Mouse (Mus musculus) retina, adult 2 months (tissue): ENCODE measurements at regions not wholly inside any gene's neighbourhood (a gene's known extent, or its start where the extent isn't known, plus 50 kb on each side); places are given as distances from the start of the nearest gene placed in this dataset.
A peak's percentile ranks its signal among the peaks of the same experiment; 100 is the strongest.

Experiments used
- DNase-seq: peaks from one replicate; pipeline ENCODE4 v3.0.0-alpha.2; 2012; ENCODE audit warnings: low read depth, low spot score

GRCm38 (mm10) chr13:40652916-40653315 lies 85.3 kb downstream of the Tfap2a start:
- DNase-seq: no peak

DNA sequence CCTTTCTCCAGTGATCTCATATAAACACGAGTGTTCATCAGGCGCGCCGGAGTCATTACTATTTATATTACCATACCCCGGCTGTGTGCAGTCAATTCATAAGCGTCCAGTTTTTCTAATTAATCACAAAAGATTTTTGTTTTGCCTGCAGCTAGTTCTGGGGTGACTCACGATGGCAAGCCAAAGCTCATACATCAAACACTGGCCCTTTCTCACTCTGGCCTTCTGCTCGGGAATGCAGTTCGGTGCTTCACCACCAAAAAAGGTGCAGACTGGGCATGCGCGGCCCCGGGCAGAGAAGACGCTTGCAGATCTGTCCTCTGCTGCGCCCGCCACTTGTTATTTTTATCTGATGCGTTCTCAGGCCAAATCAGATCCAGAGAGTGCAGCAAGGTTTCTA lies 87.1 kb downstream of the Tfap2a start:
- peak; percentile 33 for DNase-seq

GRCm38 (mm10) chr13:40650036-40650709 lies 88.0 kb downstream of the Tfap2a start:
- no peak for DNase-seq

- no peak for DNase-seq
Observed at GRCm38 (mm10) chr13:40649096-40650035, 88.8 kb downstream of the Tfap2a start.

- DNase-seq: no peak
Observed at GRCm38 (mm10) chr13:40646131-40646530, 92.0 kb downstream of the Tfap2a start.

DNA sequence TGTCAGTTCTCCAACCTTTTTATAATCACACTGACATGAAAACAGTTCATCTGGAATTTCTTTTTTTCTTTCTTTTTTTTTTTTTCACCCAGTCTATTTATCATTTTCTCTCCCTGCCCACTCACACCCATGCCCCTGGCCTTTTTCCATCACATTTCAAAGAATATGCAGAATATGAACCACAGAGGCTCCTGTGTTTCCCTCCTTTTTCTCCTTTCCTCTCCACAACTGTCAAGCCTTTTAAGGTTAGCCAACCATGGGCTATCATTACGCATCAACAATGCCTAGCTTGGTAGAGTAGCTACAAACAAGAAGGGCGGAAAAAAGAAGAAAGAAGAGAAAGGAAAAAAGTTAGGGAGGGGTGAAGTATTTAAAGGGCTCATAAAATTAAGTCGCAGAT lies 92.5 kb downstream of the Tfap2a start:
- DNase-seq: no peak

DNA sequence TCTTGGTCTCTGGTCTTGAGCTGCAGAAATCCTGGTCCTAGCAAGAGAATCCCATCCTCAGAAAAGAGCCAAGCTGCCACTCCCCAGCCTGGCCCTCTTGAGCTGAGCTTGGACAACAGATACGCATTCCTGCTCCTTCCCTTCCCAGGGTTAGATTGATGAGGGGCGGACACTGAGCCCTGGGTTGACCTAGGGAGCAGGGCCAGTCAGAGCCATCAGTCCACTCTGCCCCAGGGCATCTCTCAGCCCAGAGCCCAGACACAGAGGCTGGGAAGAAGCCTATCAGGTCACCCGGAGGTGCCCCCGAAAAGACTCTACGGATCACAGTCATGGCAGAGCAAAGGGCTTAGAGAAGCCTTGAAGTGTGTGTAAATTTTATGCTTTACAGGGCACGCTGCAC lies 95.2 kb downstream of the Tfap2a start:
- DNase-seq: no peak

GRCm38 (mm10) chr13:40637269-40637668 lies 100.9 kb downstream of the Tfap2a start:
- no peak for DNase-seq

DNA sequence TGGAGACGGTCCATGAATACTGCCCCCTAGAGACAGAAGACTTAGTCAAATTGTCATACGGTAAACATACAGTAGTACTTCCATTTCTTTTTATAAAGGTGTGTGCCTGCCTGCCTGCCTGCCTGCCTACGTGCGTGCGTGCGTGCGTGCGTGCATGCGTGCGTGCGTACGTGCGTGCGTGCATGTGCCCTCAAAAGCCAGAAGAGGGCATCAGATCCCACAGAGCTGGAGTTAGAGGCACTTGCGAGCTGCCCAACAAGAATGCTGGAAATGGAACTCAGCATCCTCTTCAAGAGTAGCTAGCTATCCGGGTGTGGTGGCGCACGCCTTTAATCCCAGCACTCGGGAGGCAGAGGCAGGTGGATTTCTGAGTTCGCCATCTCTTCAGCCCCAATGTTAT lies 120.3 kb downstream of the Tfap2a start:
- no peak for DNase-seq

- no peak for DNase-seq
Observed at GRCm38 (mm10) chr13:40608526-40608925, 129.7 kb downstream of the Tfap2a start.

GRCm38 (mm10) chr13:40606405-40607271 lies 131.5 kb downstream of the Tfap2a start:
- no peak for DNase-seq

- DNase-seq: no peak
Observed at GRCm38 (mm10) chr13:40605686-40606404, 132.3 kb downstream of the Tfap2a start.

DNA sequence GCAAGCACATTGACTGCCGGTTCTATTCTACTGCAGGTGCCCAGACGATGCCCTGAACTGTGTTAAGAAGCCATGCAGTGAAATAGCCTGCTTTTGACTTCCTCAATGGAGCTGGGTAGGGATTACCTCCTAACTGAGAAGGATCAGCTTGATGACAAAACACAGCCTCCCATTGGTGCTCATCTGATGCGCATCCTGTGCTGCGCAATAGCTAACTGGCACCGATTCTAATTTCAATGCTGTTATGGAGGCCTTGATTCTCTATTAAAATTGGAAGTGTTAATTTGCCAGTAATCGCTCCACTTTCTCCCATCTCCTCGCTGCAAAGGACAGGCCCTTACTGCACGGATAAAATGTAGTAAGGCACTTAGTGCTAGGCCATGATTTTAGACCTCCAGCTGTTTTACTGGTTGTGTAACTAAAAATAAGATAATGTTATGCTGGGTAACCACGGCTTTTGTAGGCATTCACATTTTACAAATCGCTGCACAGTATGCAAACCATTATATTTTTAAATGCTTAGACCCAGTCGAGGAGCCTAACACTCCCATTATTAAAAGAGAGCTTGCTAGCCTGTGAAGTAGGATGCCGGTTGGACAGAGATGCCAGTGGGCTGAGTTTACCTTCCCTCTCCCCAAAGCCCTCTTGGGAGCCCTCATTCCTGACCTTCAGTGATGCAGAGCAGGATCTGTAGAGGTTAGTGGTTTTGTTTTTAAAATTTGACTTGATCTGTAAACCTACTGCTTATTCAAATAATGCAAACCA lies 163.0 kb downstream of the Tfap2a start:
- no peak for DNase-seq

GRCm38 (mm10) chr13:40569461-40569860 lies 168.7 kb downstream of the Tfap2a start:
- no peak for DNase-seq

- no peak for DNase-seq
Observed at GRCm38 (mm10) chr13:40567821-40568220, 170.4 kb downstream of the Tfap2a start.

DNA sequence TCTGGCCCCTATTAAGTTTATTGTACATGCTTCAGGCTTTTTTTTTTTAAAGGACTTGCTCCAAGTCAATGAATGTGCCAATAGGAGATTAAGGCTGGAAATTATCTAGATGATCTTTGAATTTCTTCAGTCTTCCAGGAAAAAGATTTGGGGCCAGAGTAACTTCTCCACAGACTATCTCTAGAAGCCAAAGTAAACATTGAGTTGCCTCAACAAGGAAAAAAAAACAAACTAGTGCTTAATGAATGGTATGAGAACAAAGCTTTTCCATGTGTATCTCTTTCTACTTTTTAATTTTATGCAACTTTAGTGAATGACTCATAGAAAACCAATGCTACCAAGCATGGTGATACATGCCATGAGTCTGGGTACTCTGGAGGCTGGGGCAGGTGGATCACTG lies 173.8 kb downstream of the Tfap2a start:
- no peak for DNase-seq

DNA sequence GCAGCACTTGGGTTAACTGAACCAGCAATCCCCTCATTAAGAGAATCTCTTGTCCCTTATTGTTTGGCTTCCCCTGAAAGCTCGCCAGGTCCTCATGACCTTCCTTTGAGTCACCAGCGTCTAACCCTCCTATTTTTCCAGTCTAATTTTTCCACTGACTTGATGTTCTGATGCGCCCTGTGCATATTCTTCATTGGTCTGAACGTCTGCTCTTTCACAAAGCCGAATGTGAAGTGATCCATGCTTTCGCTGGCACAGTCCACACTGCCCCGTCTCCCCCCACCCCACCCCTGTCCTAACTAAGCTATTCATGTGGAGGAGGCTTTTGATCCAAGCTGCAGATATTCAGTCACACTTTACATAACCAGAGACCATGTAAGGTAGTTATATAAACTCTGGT lies 183.8 kb downstream of the Tfap2a start:
- no peak for DNase-seq

DNA sequence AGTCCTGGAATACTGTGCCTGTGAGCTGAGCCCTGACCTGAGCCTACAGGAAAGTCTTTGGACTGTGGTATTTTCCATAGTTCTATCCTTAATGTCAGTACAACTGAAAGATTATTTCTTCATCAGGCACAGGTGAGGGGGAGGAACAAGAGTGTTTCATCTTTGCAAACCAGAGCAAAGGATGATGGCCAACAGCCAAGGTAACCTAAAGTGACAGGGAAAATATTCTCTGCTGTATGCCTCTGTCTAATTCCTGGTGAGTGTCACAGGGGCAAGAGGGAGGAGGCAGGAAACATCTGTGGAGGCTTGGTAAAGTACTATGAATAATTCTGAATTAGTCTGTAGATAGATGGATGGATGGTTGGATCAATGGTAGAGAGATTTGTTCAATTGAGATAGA lies 164.3 kb upstream of the Ofcc1 start:
- DNase-seq: no peak

- DNase-seq: no peak
Observed at GRCm38 (mm10) chr13:40523115-40523514, 161.9 kb upstream of the Ofcc1 start.

GRCm38 (mm10) chr13:40518180-40518579 lies 156.9 kb upstream of the Ofcc1 start:
- no peak for DNase-seq

GRCm38 (mm10) chr13:40509290-40509689 lies 148.0 kb upstream of the Ofcc1 start:
- no peak for DNase-seq
